Mouse (Mus musculus): ENCODE measurements at regions not wholly inside any gene's neighbourhood (a gene's known extent, or its start where the extent isn't known, plus 50 kb on each side); places are given as distances from the start of the nearest gene placed in this dataset.

DNA sequence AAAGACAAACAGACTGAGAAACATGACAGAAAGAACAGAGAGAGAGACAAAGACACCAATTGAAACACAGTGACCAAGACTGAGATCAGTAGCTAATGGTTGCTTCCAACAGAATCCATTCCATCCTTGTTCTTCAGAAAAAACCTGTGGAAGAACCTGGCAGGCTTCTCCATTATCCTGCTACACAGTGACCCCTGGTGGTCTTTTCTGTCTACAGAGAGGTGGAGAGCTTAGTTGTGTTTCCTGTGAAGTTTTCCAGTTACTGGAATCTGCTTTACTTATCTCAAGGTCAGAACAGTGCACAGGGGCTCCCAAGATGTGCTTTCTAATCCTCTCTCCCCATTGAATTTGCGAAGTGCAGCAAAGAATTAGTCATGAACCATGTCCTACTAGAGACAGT lies 339.1 kb upstream of the Msl3l2 start:
- peak; percentile 3 for DNase-seq (ENCODE audit: extremely low read depth, low read depth)

DNA sequence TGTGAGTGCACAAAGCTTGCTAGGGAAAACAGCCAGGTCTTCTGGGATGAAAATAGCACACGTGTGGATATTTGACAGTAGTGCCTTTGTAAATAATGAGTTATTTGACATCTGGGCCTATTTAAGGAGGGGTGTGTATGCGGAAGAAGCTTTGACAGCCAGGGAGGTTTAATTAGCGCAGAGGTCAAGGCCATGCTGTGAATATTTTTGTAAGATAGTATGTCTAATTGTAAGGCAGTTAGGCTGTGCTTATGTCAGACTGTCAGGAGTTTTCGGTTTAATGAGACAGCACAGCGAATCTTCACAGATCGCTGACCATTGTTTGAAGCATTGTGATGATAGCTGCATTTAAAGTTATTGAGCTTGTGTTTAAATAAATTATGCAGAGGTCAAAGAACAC lies 337.1 kb upstream of the Msl3l2 start:
- DNase-seq (ENCODE audit: extremely low read depth, low read depth): no peak

DNA sequence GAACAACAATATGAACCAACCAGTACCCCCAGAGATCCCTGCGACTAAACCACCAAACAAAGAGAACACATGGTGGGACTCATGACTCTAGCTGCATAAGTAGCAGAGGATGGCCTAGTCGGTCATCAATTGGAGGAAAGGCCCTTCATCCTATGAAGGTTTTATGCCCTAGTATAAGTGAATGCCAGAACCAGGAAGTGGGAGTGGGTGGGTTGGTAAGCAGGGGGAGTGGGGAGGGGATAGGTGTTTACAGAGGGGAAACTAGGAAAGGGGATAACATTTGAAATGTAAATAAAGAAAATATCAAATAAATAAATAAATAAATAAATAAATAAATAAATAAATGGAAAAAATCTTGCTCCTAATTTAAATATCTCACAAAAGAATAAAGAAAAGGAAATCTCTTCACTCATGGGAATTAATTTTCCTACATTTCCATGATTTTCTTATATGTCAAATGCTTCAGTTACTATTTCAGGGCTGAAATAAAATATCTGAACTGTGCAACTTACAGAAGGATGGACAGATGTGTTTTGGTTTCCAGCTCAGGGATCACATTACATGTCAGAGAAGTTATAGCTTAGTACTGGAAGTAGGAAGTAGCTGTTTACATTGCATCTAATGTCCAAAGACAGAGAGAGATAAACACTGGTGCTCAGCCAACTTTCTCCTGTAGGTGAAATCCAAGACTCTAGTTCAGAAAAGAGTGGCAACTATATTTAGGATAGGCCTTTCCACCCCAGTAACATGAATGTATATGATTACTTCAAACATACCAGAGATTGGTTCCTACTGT lies 323.8 kb upstream of the Msl3l2 start:
- no peak for DNase-seq (ENCODE audit: extremely low read depth, low read depth)

DNA sequence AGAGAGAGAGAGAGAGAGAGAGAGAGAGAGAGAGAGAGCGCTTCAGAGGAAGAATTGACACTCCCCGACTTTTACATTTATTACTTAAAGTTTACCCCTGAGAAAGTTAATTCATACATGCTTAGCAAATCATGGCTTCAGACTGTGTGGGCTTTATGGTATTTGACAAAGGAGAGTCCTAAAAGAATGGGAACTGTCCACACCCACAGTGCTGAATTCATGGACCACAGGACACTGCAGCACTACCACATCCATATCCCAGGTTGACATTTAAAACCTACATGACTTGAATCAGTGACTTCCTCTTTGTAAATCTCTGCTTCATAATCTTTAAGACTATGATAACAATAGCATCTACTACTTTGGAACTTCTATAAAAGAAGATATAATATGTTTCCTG lies 292.8 kb upstream of the Msl3l2 start:
- DNase-seq (ENCODE audit: extremely low read depth, low read depth): no peak

DNA sequence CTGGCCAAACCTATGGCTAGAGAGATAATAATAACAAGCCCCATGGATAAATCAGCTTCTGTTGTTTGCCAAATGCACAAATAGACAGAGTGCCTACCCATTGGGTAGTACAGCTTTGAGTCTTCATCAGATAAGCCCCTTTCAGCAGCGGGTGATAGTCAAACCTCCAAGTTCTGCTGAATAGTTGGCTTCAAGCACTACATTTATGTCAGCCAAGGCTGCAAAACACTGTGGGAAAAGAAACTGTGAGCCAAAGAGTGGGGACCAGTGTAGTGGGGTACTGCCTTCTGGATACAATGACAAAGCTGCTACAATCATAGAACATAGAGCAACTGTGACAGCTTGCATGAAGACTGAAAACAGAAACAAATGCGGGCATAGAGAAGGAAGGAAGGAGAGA lies 255.4 kb upstream of the Msl3l2 start:
- DNase-seq (ENCODE audit: extremely low read depth, low read depth): no peak

DNA sequence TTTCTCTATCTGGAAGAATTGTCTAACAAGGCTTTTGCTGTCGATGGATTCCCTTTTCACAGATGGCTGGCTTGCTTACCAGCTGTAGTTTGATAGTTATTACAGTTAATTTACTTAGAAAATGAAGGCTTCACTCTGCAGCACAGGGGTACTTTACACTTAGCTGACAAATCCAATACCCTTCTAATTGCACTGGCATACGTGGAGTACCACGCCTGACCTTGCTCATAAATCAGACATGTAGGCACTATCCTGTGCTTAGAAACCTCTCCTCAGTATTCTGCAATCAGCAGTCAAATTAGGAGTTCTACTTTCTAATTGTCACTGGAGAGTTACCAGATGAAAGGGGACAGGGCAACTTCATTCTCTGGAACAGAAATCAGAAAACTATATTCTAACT lies 214.1 kb upstream of the Msl3l2 start:
- no peak for DNase-seq (ENCODE audit: extremely low read depth, low read depth)

DNA sequence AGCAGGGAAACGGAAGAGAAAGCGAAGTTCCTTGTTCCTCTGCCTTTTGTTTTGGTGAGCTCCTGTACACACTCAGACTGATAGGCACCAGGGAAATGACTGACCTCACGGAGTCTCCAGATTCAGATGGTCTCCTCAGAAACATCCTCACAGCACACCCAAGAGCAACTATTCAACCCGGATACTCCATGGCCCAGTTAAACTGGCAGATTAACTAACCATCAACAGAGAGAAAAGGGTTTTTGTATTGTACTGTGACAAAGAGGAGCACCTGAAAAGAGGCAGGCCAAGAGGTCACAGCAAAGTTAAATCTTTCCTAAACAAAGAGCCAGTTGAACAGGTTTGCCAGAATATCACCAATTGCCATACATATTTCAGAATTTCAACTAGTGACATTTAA lies 177.6 kb upstream of the Msl3l2 start:
- no peak for DNase-seq (ENCODE audit: extremely low read depth, low read depth)

DNA sequence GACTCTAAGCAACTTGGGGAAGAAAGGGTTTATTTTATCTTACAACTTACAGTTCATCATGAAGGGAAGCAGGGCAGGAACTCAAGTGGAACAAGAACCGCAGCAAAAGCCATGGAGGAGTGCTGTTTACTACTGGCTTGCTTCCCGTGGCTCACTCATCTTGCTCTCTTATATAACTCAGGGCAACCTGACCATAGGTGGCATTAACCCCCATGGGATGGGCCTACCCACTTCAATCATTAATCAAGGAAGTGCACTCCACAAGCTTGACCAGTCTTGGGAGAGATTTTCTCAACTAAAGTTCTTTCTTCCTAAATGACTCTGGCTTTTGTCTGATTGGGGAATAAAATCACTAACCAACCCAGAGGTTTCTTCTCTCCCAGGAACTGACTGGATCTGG lies 172.7 kb upstream of the Msl3l2 start:
- no peak for DNase-seq (ENCODE audit: extremely low read depth, low read depth)

DNA sequence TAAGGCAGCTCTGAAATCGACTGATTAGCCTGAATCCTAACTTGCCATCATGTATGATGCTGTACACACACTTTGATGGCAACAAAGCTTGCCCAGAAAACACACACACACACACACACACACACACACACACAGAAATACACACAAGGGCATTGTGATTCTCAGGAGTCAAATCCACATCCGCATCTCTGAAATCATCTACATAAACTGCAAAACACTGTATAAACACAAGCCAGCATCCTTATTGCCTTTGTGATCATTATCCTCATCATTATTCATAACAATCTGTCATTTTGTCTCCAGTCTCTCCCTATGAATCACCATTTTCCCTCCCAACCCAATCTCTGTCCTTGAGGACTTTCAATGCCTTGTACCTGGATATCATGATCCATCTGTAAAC lies 171.3 kb upstream of the Msl3l2 start:
- no peak for DNase-seq (ENCODE audit: extremely low read depth, low read depth)

DNA sequence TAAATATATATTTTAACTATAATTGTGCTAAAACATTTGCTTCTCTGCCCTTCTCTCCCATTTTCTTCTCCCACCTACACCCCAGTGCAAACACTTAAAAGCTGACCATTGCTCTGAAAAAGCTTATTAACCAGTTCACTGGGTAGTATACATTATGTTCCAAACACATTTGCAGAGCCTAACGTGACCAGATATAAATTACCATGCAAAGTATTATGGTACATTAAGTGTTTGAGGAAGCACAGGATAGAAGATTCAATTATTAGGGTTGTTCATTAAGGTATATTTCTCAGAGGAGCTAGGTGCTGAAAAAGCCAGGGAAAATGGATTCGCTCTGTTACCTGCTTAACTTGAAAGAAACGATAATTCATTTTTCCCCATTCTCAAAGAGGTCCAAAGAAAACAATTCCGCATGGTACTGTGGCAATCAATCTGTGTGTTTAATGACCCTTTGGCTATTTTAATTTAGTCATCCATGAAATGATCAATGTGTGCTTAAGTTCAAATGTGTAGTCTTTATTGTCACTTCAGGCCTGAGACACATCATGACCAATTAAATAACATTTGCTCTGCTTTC lies 144.0 kb upstream of the Msl3l2 start:
- DNase-seq (ENCODE audit: extremely low read depth, low read depth): no peak
